Mouse (Mus musculus) lung, postnatal 25 days (tissue): ENCODE results near the gene Upk3bl.
A peak's percentile ranks its signal among the peaks of the same experiment; 100 is the strongest.
"Not testable (repeated sequence)": the region's sequence is repeated elsewhere in the genome, so short reads cannot be mapped to it uniquely, and the experiment has no call there.

Experiments
- DNase-seq: peaks from one replicate; pipeline ENCODE4 v3.0.0; 2022; ENCODE audit warnings: low spot score

Upk3bl gene

GRCm38 (mm10) chr5:136084891-136085651 lies 30.8 kb downstream of the Upk3bl start:
- DNase-seq, result no peak

DNA sequence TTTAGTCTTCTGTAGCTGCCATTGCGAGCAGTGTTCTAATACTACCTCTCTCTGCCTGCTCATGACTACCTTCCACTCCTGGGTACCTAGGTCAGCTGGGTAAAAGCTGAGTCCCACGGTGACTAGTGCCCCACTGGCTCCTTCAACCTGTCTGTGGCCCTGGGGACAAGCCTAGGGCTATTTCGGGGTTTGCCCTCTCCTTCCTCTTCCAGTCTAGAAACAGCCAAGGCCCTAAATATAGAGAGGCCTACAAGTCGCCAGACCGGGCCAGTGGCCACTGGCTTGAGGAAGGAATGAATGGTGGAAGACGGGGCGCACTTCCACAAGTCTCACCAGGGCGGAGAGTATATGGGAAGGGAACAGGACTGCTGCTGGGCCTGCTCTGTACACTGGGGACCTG lies 32.0 kb downstream of the Upk3bl start:
- DNase-seq, result no peak

GRCm38 (mm10) chr5:136088821-136089575 lies 34.7 kb downstream of the Upk3bl start:
- no peak for DNase-seq

- DNase-seq, result no peak
Observed at GRCm38 (mm10) chr5:136091927-136092326, 37.6 kb downstream of the Upk3bl start.

GRCm38 (mm10) chr5:136094249-136095010 lies 40.1 kb downstream of the Upk3bl start:
- no peak for DNase-seq

DNA sequence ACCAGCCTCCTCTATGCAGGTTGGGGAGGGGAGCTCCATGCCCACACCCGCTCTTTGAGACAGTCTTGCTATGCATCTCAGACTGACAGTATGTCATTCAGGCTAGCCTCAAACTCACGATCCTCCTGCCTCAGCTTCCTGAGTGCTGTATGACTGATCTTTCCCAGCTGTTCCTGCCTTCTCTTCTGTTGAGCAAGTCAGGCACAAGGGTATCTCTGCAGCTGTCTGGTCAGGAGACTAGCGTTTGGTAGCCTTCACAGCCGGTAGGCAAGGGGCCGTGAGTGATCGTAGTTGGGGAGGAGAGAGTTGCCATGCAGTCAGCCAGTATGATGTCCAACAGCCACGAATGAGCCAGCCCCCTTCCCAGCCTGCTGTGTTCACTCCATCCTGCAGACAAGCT lies 40.8 kb downstream of the Upk3bl start:
- no peak for DNase-seq

- no peak for DNase-seq
Observed at GRCm38 (mm10) chr5:136098536-136098935, 44.2 kb downstream of the Upk3bl start.

DNA sequence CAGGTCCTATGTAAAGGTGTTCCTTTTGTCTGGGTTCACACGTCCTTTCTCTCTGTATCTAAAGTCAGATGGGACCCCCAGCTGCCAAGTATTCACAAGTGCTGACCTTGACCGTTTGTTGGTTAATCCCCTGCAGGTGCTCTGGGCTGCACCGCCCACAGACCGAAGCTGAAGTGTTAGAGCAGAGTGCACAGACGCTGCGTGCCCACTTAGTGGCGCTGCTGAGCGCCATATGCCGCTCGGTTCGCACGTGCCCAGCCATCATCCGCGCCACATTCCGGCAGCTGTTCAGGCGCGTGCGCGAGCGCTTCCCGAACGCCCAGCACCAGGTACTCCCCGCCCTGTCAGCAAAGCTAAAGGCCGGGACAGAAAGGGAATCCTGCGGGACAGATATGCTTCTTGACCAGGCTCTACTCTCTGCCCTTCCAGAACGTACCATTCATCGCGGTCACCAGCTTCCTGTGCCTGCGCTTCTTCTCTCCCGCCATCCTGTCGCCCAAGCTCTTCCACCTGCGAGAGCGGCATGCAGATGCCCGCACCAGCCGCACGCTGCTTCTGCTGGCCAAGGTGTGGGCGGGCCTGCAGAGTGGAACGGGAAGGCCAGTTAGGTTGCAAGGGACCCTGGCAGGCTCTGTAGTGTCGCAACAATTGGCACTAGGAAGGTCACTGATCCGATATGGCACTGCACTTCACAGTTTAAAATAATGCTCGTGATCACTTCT lies 48.0 kb downstream of the Upk3bl start:
- peak; percentile 74 for DNase-seq

DNA sequence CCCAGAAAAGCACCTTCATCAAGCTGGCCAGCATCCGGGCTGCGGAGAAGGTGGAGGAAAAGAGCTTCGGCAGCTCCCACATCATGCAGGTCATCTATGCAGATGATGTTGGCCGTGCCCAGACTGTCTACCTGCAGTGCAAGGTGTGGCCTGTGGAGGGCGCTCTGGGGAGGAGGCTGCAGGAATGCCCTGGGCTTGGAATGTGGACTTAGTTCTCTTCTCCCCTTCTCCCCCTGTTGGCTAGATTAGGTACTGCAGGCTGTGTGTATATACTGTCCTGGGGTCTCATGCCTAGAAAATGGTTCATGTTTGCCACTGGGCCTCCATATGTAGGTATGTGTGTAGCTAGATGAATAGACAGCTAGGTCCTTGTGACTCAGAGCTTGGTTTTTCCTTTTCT lies 50.2 kb downstream of the Upk3bl start:
- DNase-seq, result no peak

DNA sequence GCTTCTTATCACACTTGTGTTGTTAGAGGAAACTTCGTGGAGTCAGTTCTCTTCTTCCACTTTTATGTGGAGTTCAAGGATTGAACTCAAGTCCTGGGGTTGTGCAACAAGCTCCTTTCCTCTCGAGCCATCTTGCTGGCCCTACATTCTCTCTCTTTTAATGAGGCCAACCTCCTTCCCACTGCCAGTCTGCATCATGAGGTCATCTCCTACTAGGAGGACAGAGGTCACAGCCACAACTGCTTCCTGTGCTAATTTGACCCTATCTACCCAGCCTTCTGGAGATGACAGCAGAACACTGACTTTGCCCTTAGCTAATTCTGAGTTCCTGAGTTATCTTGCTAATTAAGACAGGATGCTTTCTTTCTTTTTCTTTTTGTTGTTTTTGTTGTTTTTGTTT lies 54.2 kb downstream of the Upk3bl start:
- no peak for DNase-seq

DNA sequence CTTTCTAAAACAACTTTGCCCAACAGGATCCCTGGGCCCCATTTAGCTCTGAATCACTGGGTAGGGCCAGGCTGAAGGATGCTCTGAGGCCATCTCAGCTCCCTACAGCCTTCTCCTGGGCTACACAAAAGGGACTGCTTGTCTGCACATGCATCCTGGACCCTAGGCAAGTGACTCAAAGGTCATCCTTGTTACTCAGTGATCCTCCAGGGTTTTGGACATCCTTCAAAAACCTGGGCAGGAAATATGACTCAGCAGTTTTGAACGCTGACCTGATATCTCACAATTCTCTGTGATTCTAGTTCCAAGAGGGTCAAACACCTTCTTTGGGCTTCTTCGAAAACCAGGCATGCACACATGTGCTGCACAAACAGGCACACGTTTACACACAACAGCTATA lies 54.8 kb downstream of the Upk3bl start:
- no peak for DNase-seq

GRCm38 (mm10) chr5:136113546-136113945 lies 59.3 kb downstream of the Upk3bl start:
- DNase-seq, result not testable (repeated sequence)
